Comparison of ENCODE assay signal across 8 mouse cellular contexts in the genomic region with DNA sequence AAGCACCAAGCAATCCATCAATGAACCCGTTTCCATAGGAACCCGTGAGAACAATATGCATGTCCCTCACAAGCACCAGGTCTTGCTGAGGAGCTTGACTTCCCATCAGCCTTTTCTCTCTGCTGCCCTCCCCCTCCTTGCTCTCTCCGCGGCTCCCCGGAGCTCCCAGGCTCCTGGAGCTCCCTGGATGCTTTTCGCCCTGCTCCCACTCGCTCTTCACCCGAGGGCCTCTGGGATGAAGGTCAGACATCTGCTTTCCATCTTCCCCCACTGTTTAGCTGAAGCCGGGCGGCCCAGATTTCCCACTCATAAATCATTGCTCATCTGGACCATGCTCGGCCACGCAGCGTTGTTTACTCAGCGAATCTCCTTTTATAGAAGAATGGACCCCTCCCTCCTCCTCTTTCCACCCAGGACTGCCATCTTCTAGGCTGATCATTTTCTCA.
DNase-seq lines count a peak whose midpoint lies in the region; ATAC-seq and TF ChIP-seq lines count a peak whose summit lies in the region.

No protein-coding gene starts in this region.

- no peak for TF ChIP-seq POLR2A in liver, adult 2 months (IDR thresholded peaks at IDR 0.05; ENCODE audit: extremely low read depth, insufficient read depth, low read length)

- H3K79me2 ChIP-seq in liver, adult 2 months (ENCODE audit: control insufficient read depth, insufficient read depth, low read length), result no peaks in the 10 kb centered on the region

- H3K36me3 ChIP-seq in liver, adult 2 months (ENCODE audit: control insufficient read depth, insufficient read depth, low read length), result no peaks in the 10 kb centered on the region
- H3K36me3 ChIP-seq in liver, embryonic 12.5 days, result no peaks in the 10 kb centered on the region
- no peaks in the 10 kb centered on the region for H3K36me3 ChIP-seq in hindbrain, embryonic 10.5 days

- no peaks in the 10 kb centered on the region for H3K9me3 ChIP-seq in liver, embryonic 12.5 days (replicated peaks)
- H3K9me3 ChIP-seq in hindbrain, embryonic 10.5 days, result no peaks in the 10 kb centered on the region

- H3K27ac ChIP-seq in liver, adult 2 months (replicated peaks; ENCODE audit: insufficient read depth, low read depth, low read length), result no peak overlapping the region
- H3K27ac ChIP-seq in liver, embryonic 12.5 days, result no peak overlapping the region
- H3K27ac ChIP-seq in hindbrain, embryonic 10.5 days, result peak overlapping the region; percentile 92

- no peaks in the 10 kb centered on the region for H3K27me3 ChIP-seq in liver, adult 2 months (ENCODE audit: control insufficient read depth, insufficient read depth, low read length)
- no peaks in the 10 kb centered on the region for H3K27me3 ChIP-seq in liver, embryonic 12.5 days (replicated peaks)
- H3K27me3 ChIP-seq in hindbrain, embryonic 10.5 days (ENCODE audit: insufficient read depth, poor library complexity, severe bottlenecking), result no peaks in the 10 kb centered on the region

- H3K4me3 ChIP-seq in liver, adult 2 months (ENCODE audit: insufficient read depth, low read depth, low read length), result no peak overlapping the region
- H3K4me3 ChIP-seq in liver, embryonic 12.5 days, result no peak overlapping the region
- H3K4me3 ChIP-seq in hindbrain, embryonic 10.5 days, result peak overlapping the region; percentile 42

- no peak for TF ChIP-seq CTCF in liver, adult 2 months (IDR thresholded peaks at IDR 0.05; ENCODE audit: low read depth, low read length)

- DNase-seq in liver, adult 2 months (ENCODE audit: extremely low read depth, low read depth, low spot score), result peak; percentile 19
- DNase-seq in hindbrain, embryonic 10.5 days (ENCODE audit: low spot score), result peak; percentile 79
- DNase-seq in layer of hippocampus, adult 9-11 months, result peak; percentile 44
- DNase-seq in lung, postnatal 4 days, result peak; percentile 67 to 85
- DNase-seq in right cerebral cortex, postnatal 10 days (ENCODE audit: low spot score in 2 of 2), result peak; percentile 57 to 67

- H3K4me1 ChIP-seq in liver, adult 2 months (ENCODE audit: control insufficient read depth, insufficient read depth, low read length), result no peaks in the 10 kb centered on the region
- H3K4me1 ChIP-seq in liver, embryonic 12.5 days, result no peaks in the 10 kb centered on the region
- peaks cover 32% of the 10 kb centered on the region for H3K4me1 ChIP-seq in hindbrain, embryonic 10.5 days (replicated peaks)

- ATAC-seq in liver, embryonic 12.5 days, result no peak
- ATAC-seq in frontal cortex, adult (ENCODE audit: low TSS enrichment), result peak; percentile 82
- no peak for ATAC-seq in megakaryocyte progenitor cell, adult 5-6 weeks (replicated peaks; ENCODE audit: poor library complexity)

- WGBS in liver, adult 2 months, result 26% methylated on average over 14 of the region's 14 CpGs
- WGBS in liver, embryonic 12.5 days (ENCODE audit: insufficient replicate concordance), result 25% methylated on average over 14 of the region's 14 CpGs
- 15% methylated on average over 14 of the region's 14 CpGs for WGBS in hindbrain, embryonic 10.5 days

- H3K4me2 ChIP-seq in liver, embryonic 12.5 days, result no peak overlapping the region

- H3K9ac ChIP-seq in liver, adult 2 months (ENCODE audit: low read depth, low read length), result no peak overlapping the region
- H3K9ac ChIP-seq in liver, embryonic 12.5 days, result no peak overlapping the region

Comparison
In these comparisons a context has a peak if more than half of its experiments do, and no peak if none do; other contexts are left out.
1. DNase-seq: peak in every context shown above with its lines; median percentile 79 in hindbrain, embryonic 10.5 days; 76 in lung, postnatal 4 days; 62 in right cerebral cortex, postnatal 10 days; 44 in layer of hippocampus, adult 9-11 months; 19 in liver, adult 2 months.